Comparison of ENCODE assay signal across 10 mouse cellular contexts in genomic region chr8:107197901-107198826, GRCm38 (mm10). TPM values are rescaled to one million over a fixed set of nuclear protein-coding genes. Genes with fewer than 3 reads are reported as not detected.
DNase-seq lines count a peak whose midpoint lies in the region; ATAC-seq and TF ChIP-seq lines count a peak whose summit lies in the region.
"Had no signal": no experiment of that assay in that cellular context is flagged by ENCODE, and none has a peak within 500 bp of the region (broad histone marks: within the 10 kb centered on the region; RNA-seq: fewer than 3 reads in every experiment).

No protein-coding gene starts in this region.

- no peak overlapping the region for H3K4me3 ChIP-seq in lung, postnatal 0 days (ENCODE audit: low read depth, low read length)
- H3K4me3 ChIP-seq in embryonic facial prominence, embryonic 14.5 days (ENCODE audit: low read depth, low read length), result peak overlapping the region; percentile 6; the same call in 1 of the 2 replicates
- H3K4me3 ChIP-seq: megakaryocyte, embryonic 14.5 days had no signal

- H3K4me2 ChIP-seq in lung, postnatal 0 days (replicated peaks; ENCODE audit: low read depth, low read length), result no peak overlapping the region; the same call in 1 of the 2 replicates
- H3K4me2 ChIP-seq in embryonic facial prominence, embryonic 14.5 days (ENCODE audit: low read depth, low read length), result peak overlapping the region; percentile 43

- TF ChIP-seq CTCF in lung, postnatal 0 days (IDR thresholded peaks at IDR 0.05), result no peak

- 0 out of 2 replicates have a peak, but pooled peaks cover 2% of the 10 kb centered on the region for H3K4me1 ChIP-seq in lung, postnatal 0 days (ENCODE audit: insufficient read depth, low read depth, low read length)
- H3K4me1 ChIP-seq in embryonic facial prominence, embryonic 14.5 days (ENCODE audit: control insufficient read depth, insufficient read depth, low read length), result peaks cover 6% of the 10 kb centered on the region; the same call in 1 of the 2 replicates
- H3K4me1 ChIP-seq: megakaryocyte, embryonic 14.5 days had no signal

- no peak overlapping the region for H3K9ac ChIP-seq in lung, postnatal 0 days (replicated peaks; ENCODE audit: low read depth)
- no peak overlapping the region for H3K9ac ChIP-seq in embryonic facial prominence, embryonic 14.5 days (ENCODE audit: low read depth, low read length)

- peak; percentile 86 for TF ChIP-seq EP300 in lung, postnatal 0 days (IDR thresholded peaks at IDR 0.05)

- DNase-seq in lung, postnatal 0 days (ENCODE audit: low spot score), result peak; percentile 58
- no peak for DNase-seq in lung, postnatal 4 days
- peak; percentile 42 for DNase-seq in embryonic facial prominence, embryonic 14.5 days (ENCODE audit: low spot score)
- peak; percentile 44 for DNase-seq in kidney, postnatal 14 days
- DNase-seq in right cerebral cortex, postnatal 36 days (ENCODE audit: low spot score in 2 of 2), result no peak
- no peak for DNase-seq in left cerebral cortex, adult 11 months (ENCODE audit: low spot score)
- DNase-seq in frontal cortex, postnatal 36 days (ENCODE audit: low spot score in 2 of 2), result no peak
- DNase-seq: right cerebral cortex, adult 18-20 months; thymus, postnatal 25 days had no signal

- WGBS in lung, postnatal 0 days, result 43% methylated on average over 24 of the region's 24 CpGs
- WGBS in embryonic facial prominence, embryonic 14.5 days, result 40% methylated on average over 24 of the region's 24 CpGs

- H3K27me3 ChIP-seq in lung, postnatal 0 days (replicated peaks; ENCODE audit: insufficient read depth, low read length), result no peaks in the 10 kb centered on the region
- H3K27me3 ChIP-seq in embryonic facial prominence, embryonic 14.5 days (replicated peaks; ENCODE audit: control insufficient read depth, insufficient read depth, low read length), result no peaks in the 10 kb centered on the region
- H3K27me3 ChIP-seq: megakaryocyte, embryonic 14.5 days had no signal

- ATAC-seq in lung, postnatal 0 days, result peak; percentile 68
- no peak for ATAC-seq in embryonic facial prominence, embryonic 14.5 days (ENCODE audit: low read depth)

- H3K27ac ChIP-seq in lung, postnatal 0 days (ENCODE audit: low read length), result peak overlapping the region; percentile 16; the same call in 1 of the 2 replicates
- peak overlapping the region; percentile 36 for H3K27ac ChIP-seq in embryonic facial prominence, embryonic 14.5 days (replicated peaks; ENCODE audit: low read depth, low read length)

- H3K36me3 ChIP-seq in lung, postnatal 0 days (ENCODE audit: insufficient read depth, low read length), result no peaks in the 10 kb centered on the region
- H3K36me3 ChIP-seq in embryonic facial prominence, embryonic 14.5 days (ENCODE audit: control insufficient read depth, insufficient read depth, low read length), result no peaks in the 10 kb centered on the region

- no peaks in the 10 kb centered on the region for H3K9me3 ChIP-seq in lung, postnatal 0 days (ENCODE audit: low read length)
- H3K9me3 ChIP-seq in embryonic facial prominence, embryonic 14.5 days (ENCODE audit: control insufficient read depth, low read length), result no peaks in the 10 kb centered on the region

RNA-seq across cellular contexts. Expression of gene Cyb5b, which starts 47.7 kb away (rescaled TPM):
- polyA plus RNA-seq in lung, postnatal 0 days (2015; fragmentation: Nextera tagmentation; extraction: Ambion mirVana), result 58.4 and 63.1 TPM in 2 replicates
- polyA plus RNA-seq in embryonic facial prominence, embryonic 14.5 days (2014; fragmentation: Nextera tagmentation; extraction: Ambion mirVana), result 78.5 and 86.5 TPM in 2 replicates

Comparison
In these comparisons a context has a peak if more than half of its experiments do, and no peak if none do; other contexts are left out.
1. DNase-seq: peak in lung, postnatal 0 days (single experiment), embryonic facial prominence, embryonic 14.5 days (single experiment) and kidney, postnatal 14 days (single experiment); none in lung, postnatal 4 days (0 of 2), right cerebral cortex, postnatal 36 days (0 of 2), left cerebral cortex, adult 11 months (single experiment) and frontal cortex, postnatal 36 days (0 of 2).